Mouse (Mus musculus): Measurements from ENCODE around the gene Usp5. TPM values are rescaled to one million over a fixed set of nuclear protein-coding genes. Genes with fewer than 3 reads are reported as not detected.

Usp5 gene
- polyA plus RNA-seq, 1 experiment from 2014 or later: 121 TPM

DNA sequence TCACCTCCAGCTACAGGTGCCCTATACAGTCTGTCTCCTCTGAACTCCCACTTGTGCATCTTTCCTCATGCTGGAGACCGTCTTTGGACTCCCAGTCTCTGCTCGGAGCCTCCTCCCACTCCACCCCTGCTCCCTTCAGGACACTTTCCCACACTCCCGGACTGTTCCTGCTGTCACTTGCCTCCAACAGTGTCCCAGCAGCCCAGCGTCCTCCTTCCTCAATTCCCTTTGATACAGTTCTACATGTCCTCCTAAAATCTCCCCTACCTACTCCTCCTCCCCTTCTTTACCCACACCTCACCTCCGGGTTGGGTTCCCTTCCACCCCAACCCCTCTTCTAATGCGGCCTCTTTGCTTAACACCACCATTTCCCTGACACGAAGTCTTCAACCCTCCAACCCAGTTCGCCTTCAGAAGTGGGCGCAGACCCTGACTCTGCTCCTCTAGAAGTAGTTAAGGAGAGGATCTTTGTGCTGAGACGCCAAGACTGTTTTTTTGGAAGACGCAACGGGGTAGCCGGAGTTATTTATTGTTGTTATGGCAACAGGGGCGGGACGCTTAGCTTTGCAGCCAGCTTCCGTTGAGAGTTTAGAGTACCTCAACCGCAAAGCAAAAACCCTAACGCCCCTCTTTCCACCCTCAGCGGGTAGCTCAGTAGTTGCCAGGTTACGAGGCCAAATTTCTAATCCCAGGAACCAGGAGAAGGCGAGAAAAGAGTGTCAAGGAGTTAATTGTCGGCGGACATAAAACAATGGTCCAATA is 49.9 kb downstream of the Usp5 start, which contains the start of gene Lrrc23:
Gene Lrrc23 (minus strand): TSS at position 506 of the 762 bp plus-strand sequence.
- Histone ChIP-seq H3K36me3 (ENCODE audit: control insufficient read depth, insufficient read depth, low read length) (no peaks in the 10 kb centered on the region), H3K27me3 (ENCODE audit: control insufficient read depth, insufficient read depth, low read length) (no peaks in the 10 kb centered on the region), H3K9ac (replicated peaks; ENCODE audit: low read depth, low read length) (no peak within 1 kb of the TSS), H3K4me2 (replicated peaks; ENCODE audit: low read depth, low read length) (peak within 1 kb of the TSS; percentile 50), H3K4me3 (ENCODE audit: low read depth, low read length) (peak within 1 kb of the TSS; percentile 21), H3K9me3 (ENCODE audit: control insufficient read depth, low read depth, low read length) (no peaks in the 10 kb centered on the region), H3K27ac (ENCODE audit: low read length) (no peak within 1 kb of the TSS), H3K4me1 (ENCODE audit: control insufficient read depth, insufficient read depth, low read length) (0 out of 2 replicates have a peak, but pooled peaks cover 3% of the 10 kb centered on the region)
- no peak; the same call in 1 of the 2 replicates for ATAC-seq (ENCODE audit: insufficient number of reproducible peaks, insufficient read depth, low FRiP score, low read depth)
- 3% methylated on average over 23 of the region's 23 CpGs for WGBS

DNA sequence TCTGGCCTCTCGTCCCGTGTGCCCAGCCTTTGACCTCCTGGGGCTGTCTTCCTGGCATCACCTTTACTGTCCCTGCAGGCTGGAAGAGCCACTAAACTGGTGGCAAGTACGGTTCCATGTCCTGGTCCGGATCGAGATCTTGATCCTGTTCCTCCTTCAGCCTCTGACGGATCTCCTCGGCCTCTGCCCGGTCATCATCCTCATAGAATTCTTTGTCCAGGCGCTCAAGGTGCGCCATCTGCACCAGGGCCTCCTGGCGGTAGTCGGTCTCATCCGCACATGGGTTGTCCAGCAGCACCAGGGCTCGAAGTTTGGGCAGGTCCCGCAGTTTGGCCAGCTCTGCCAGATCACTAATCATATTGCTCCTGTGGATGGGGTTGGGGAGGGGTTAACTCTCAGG is 58.8 kb downstream of the Usp5 start:
- no peak for ATAC-seq (ENCODE audit: insufficient number of reproducible peaks, insufficient read depth, low FRiP score, low read depth)
- Histone ChIP-seq H3K27me3 (ENCODE audit: control insufficient read depth, insufficient read depth, low read length) (no peaks in the 10 kb centered on the region), H3K4me2 (replicated peaks; ENCODE audit: low read depth, low read length) (no peak overlapping the region), H3K4me3 (ENCODE audit: low read depth, low read length) (no peak overlapping the region), H3K4me1 (ENCODE audit: control insufficient read depth, insufficient read depth, low read length) (peaks cover 8% of the 10 kb centered on the region; the same call in 1 of the 2 replicates), H3K9me3 (ENCODE audit: control insufficient read depth, low read depth, low read length) (no peaks in the 10 kb centered on the region), H3K9ac (replicated peaks; ENCODE audit: low read depth, low read length) (no peak overlapping the region), H3K27ac (ENCODE audit: low read length) (no peak overlapping the region), H3K36me3 (ENCODE audit: control insufficient read depth, insufficient read depth, low read length) (no peaks in the 10 kb centered on the region)
- 84% methylated on average over 15 of the region's 15 CpGs for whole genome bisulfite sequencing

DNA sequence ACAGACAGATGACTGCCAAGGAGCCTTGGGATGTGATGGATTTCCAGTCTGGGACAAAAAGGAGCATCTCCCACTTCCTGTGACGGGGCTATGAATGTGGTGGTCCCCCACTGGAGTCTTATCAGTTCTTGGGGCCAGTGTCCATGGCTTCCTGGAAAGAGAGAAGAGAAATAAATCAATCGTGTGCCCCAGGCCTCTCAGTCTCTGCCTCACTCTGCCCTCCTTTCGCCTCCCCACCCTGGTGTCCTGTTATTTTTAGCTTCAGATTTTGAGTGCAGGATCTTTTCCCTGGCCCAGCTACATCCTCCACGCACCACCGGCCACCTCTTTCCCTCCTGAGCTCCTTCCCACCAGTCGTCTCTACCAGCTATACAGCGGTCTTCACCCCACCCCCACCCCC is 59.3 kb downstream of the Usp5 start:
- no peaks in the 10 kb centered on the region for H3K9me3 ChIP-seq (ENCODE audit: control insufficient read depth, low read depth, low read length)
- 50% methylated on average over 7 of the region's 7 CpGs for WGBS
- peak overlapping the region; percentile 84; the same call in 1 of the 2 replicates for H3K4me2 ChIP-seq (replicated peaks; ENCODE audit: low read depth, low read length)
- peak overlapping the region; percentile 48; the same call in 1 of the 2 replicates for H3K4me3 ChIP-seq (ENCODE audit: low read depth, low read length)
- peaks cover 8% of the 10 kb centered on the region; the same call in 1 of the 2 replicates for H3K4me1 ChIP-seq (ENCODE audit: control insufficient read depth, insufficient read depth, low read length)
- ATAC-seq (ENCODE audit: insufficient number of reproducible peaks, insufficient read depth, low FRiP score, low read depth): no peak
- no peaks in the 10 kb centered on the region for H3K36me3 ChIP-seq (ENCODE audit: control insufficient read depth, insufficient read depth, low read length)
- H3K27me3 ChIP-seq (ENCODE audit: control insufficient read depth, insufficient read depth, low read length): no peaks in the 10 kb centered on the region
- no peak overlapping the region for H3K27ac ChIP-seq (ENCODE audit: low read length)
- H3K9ac ChIP-seq (replicated peaks; ENCODE audit: low read depth, low read length): 0 out of 2 replicates have a peak overlapping the region, but pooled peaks have one; percentile 30

DNA sequence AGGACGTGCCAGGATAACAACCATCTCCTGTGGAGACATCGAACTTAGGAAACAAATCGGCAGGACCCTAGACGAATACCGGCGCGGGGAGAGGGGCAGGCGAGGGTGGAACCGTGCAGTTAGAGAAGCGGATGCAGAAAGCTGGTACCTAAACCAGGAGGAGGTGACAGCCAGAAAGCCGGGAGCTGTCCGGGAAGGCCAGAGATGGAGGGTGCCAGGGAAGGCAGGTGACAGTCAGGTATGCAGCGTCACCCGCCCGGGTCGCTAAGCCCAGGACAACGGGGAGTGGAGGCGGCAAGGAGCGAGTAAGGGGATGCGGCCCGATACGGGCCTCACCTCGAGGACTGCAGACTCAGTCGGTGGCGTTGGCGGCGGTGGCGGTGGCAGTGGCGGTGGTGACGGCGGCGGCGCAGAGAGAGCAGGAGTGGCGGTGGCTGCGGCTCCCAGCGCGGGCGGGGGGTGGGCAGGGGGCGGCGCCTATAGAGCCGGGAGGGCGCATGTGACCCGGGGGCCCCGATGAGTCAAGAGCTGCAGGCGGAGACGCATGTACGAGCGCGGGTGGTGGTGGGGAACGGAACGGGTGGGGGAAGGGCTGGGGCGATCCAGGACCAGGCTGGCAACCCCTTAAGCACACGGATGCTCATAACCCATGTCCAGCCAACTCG is 60.1 kb downstream of the Usp5 start, which contains the start of gene Eno2:
Gene Eno2 (minus strand): TSS at position 573 of the 665 bp plus-strand sequence.
- under 1% methylated on average over 49 of the region's 54 CpGs for WGBS
- no peaks in the 10 kb centered on the region for H3K9me3 ChIP-seq (ENCODE audit: control insufficient read depth, low read depth, low read length)
- H3K4me3 ChIP-seq (ENCODE audit: low read depth, low read length): peak within 1 kb of the TSS; percentile 48
- no peaks in the 10 kb centered on the region for H3K36me3 ChIP-seq (ENCODE audit: control insufficient read depth, insufficient read depth, low read length)
- peak; percentile 68 for ATAC-seq (ENCODE audit: insufficient number of reproducible peaks, insufficient read depth, low FRiP score, low read depth)
- 0 out of 2 replicates have a peak within 1 kb of the TSS, but pooled peaks have one; percentile 30 for H3K9ac ChIP-seq (replicated peaks; ENCODE audit: low read depth, low read length)
- H3K4me1 ChIP-seq (ENCODE audit: control insufficient read depth, insufficient read depth, low read length): peaks cover 8% of the 10 kb centered on the region; the same call in 1 of the 2 replicates
- H3K4me2 ChIP-seq (replicated peaks; ENCODE audit: low read depth, low read length): peak within 1 kb of the TSS; percentile 84
- H3K27ac ChIP-seq (ENCODE audit: low read length): no peak within 1 kb of the TSS
- no peaks in the 10 kb centered on the region for H3K27me3 ChIP-seq (ENCODE audit: control insufficient read depth, insufficient read depth, low read length)

DNA sequence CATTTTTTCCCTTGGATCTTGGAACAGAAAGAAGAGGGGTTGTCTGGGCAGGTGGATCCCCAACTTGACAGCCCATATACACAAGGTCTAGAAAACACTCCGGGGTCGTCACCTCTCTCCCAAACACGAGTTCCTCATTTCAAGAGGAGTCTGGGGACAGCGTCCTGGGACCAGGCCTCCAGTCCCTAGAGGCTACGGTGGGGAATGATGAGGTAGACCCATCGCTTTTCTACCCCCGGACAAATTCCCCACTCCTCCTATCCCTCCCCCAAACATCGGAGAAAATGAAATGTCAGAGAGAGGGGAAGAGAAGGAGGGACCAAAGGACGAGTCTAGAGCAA is 60.6 kb downstream of the Usp5 start:
- 6% methylated on average over 9 of the region's 9 CpGs for WGBS
- H3K9ac ChIP-seq (replicated peaks; ENCODE audit: low read depth, low read length): 0 out of 2 replicates have a peak overlapping the region, but pooled peaks have one; percentile 8
- H3K36me3 ChIP-seq (ENCODE audit: control insufficient read depth, insufficient read depth, low read length): no peaks in the 10 kb centered on the region
- peaks cover 8% of the 10 kb centered on the region; the same call in 1 of the 2 replicates for H3K4me1 ChIP-seq (ENCODE audit: control insufficient read depth, insufficient read depth, low read length)
- H3K9me3 ChIP-seq (ENCODE audit: control insufficient read depth, low read depth, low read length): no peaks in the 10 kb centered on the region
- H3K27me3 ChIP-seq (ENCODE audit: control insufficient read depth, insufficient read depth, low read length): no peaks in the 10 kb centered on the region
- peak overlapping the region; percentile 84 for H3K4me2 ChIP-seq (replicated peaks; ENCODE audit: low read depth, low read length)
- peak overlapping the region; percentile 48 for H3K4me3 ChIP-seq (ENCODE audit: low read depth, low read length)
- H3K27ac ChIP-seq (ENCODE audit: low read length): no peak overlapping the region
- ATAC-seq (ENCODE audit: insufficient number of reproducible peaks, insufficient read depth, low FRiP score, low read depth): no peak

DNA sequence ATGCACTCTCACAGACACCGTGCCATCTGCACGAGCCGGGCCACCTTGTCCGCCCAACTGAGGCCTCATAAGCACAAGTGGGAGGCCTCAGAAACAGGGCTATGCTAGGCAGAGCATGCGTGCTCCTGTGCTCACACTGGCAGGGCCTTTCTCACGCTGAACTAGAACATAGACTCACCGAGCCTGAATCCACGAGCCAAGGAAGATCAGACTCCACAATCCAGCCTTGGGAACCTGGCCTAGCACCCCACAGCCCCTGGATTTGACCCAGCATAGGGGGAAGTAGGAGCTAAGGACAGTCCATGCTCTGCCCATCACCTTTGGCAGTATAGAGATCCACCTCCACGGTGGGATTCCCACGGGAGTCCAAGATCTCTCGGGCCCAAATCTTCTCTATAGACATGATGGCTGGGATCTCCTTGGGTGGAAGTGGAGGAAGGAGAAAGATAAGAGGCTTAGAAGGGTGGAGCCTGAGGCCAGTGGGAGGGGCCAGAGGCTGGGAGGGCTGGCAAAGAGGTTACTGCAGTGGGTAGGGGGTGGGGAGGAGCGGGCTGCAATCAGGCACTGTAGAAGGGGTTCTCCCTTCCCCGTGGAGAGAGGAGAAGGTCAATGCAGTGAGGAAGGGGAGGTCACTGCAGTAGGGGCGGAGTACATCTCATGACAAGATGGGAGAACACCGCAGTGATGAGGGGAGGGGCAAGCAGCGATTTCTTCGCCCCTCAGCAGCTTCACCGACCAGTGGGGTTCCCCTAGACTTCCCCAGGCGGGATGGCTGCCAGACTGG is 61.2 kb downstream of the Usp5 start:
- Histone ChIP-seq H3K9ac (replicated peaks; ENCODE audit: low read depth, low read length) (no peak overlapping the region), H3K36me3 (ENCODE audit: control insufficient read depth, insufficient read depth, low read length) (no peaks in the 10 kb centered on the region), H3K27me3 (ENCODE audit: control insufficient read depth, insufficient read depth, low read length) (no peaks in the 10 kb centered on the region), H3K4me2 (replicated peaks; ENCODE audit: low read depth, low read length) (peak overlapping the region; percentile 84), H3K4me3 (ENCODE audit: low read depth, low read length) (peak overlapping the region; percentile 48), H3K27ac (ENCODE audit: low read length) (no peak overlapping the region), H3K4me1 (ENCODE audit: control insufficient read depth, insufficient read depth, low read length) (peaks cover 8% of the 10 kb centered on the region; the same call in 1 of the 2 replicates), H3K9me3 (ENCODE audit: control insufficient read depth, low read depth, low read length) (no peaks in the 10 kb centered on the region)
- ATAC-seq (ENCODE audit: insufficient number of reproducible peaks, insufficient read depth, low FRiP score, low read depth): peak; percentile 24
- 32% methylated on average over 18 of the region's 19 CpGs for WGBS

DNA sequence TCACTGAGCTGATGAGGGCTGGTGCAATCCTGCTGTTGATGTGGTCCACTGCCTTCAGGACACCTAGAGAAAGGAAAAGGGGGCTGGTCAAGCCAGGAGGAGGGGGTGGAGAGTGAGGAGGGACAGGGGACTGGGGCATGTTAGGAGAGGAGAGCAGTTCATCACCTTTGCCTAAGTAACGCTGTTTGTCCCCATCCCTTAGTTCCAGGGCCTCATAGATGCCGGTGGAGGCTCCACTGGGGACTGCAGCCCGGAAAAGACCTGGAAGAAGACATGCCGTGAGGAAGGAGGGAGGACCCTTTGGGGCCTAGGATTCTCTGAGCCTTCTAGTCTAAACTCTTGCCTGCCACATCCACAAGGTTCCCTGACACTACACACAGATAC is 61.8 kb downstream of the Usp5 start:
- Histone ChIP-seq H3K4me1 (ENCODE audit: control insufficient read depth, insufficient read depth, low read length) (peaks cover 8% of the 10 kb centered on the region; the same call in 1 of the 2 replicates), H3K9ac (replicated peaks; ENCODE audit: low read depth, low read length) (no peak overlapping the region), H3K4me2 (replicated peaks; ENCODE audit: low read depth, low read length) (no peak overlapping the region), H3K27ac (ENCODE audit: low read length) (no peak overlapping the region), H3K36me3 (ENCODE audit: control insufficient read depth, insufficient read depth, low read length) (no peaks in the 10 kb centered on the region), H3K4me3 (ENCODE audit: low read depth, low read length) (no peak overlapping the region), H3K27me3 (ENCODE audit: control insufficient read depth, insufficient read depth, low read length) (no peaks in the 10 kb centered on the region), H3K9me3 (ENCODE audit: control insufficient read depth, low read depth, low read length) (no peaks in the 10 kb centered on the region)
- 52% methylated on average over 4 of the region's 4 CpGs for WGBS
- ATAC-seq (ENCODE audit: insufficient number of reproducible peaks, insufficient read depth, low FRiP score, low read depth): no peak

DNA sequence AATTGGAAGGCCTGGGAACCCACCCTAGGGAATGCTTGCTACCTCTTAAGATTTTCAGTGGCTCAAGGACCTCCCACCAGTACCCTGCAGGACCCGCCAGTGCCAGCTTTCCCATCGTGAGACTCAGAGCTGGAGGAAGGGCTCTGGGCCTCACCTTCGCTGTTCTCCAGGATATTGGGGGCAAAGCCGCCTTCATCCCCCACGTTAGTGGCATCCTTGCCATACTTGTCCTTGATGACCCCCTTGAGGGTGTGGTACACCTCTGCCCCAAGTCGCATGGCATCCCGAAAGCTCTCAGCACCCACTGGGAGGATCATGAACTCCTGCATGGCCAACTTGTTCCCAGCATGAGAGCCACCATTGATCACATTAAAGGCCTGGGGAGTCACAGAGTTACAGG is 63.3 kb downstream of the Usp5 start:
- H3K27ac ChIP-seq (ENCODE audit: low read length): no peak overlapping the region
- peaks cover 8% of the 10 kb centered on the region; the same call in 1 of the 2 replicates for H3K4me1 ChIP-seq (ENCODE audit: control insufficient read depth, insufficient read depth, low read length)
- no peaks in the 10 kb centered on the region for H3K9me3 ChIP-seq (ENCODE audit: control insufficient read depth, low read depth, low read length)
- no peak overlapping the region for H3K4me3 ChIP-seq (ENCODE audit: low read depth, low read length)
- no peaks in the 10 kb centered on the region for H3K27me3 ChIP-seq (ENCODE audit: control insufficient read depth, insufficient read depth, low read length)
- H3K36me3 ChIP-seq (ENCODE audit: control insufficient read depth, insufficient read depth, low read length): no peaks in the 10 kb centered on the region
- WGBS: 89% methylated on average over 7 of the region's 7 CpGs
- H3K9ac ChIP-seq (replicated peaks; ENCODE audit: low read depth, low read length): no peak overlapping the region
- ATAC-seq (ENCODE audit: insufficient number of reproducible peaks, insufficient read depth, low FRiP score, low read depth): no peak
- H3K4me2 ChIP-seq (replicated peaks; ENCODE audit: low read depth, low read length): no peak overlapping the region

Measured in stomach, embryonic 14.5 days (tissue).